Mouse (Mus musculus) CH12.LX (cell line): Measurements from ENCODE around the gene Slc2a3. TPM values are rescaled to one million over a fixed set of nuclear protein-coding genes. Genes with fewer than 3 reads are reported as not detected.

ENCODE experiments used
- DNase-seq: peaks from one replicate; pipeline ENCODE4 v3.0.0-alpha.2; 2013; ENCODE audit errors: extremely low read depth
- H3K27ac ChIP-seq: 2 replicates; pipeline ENCODE4 v1.5.1; 2012; ENCODE audit warnings: low read depth, mild to moderate bottlenecking, control low read depth, moderate library complexity; ENCODE audit not compliant: insufficient read depth
- H3K27me3 ChIP-seq: replicated peaks from 2 replicates; pipeline ENCODE3; 2012; ENCODE audit warnings: inconsistent platforms
- H3K36me3 ChIP-seq, 2 experiments: replicated peaks in 1 of 2; 2 replicates each; pipeline versions ENCODE3 to v1.6.1; 2012; ENCODE audit warnings: inconsistent platforms in 1 of 2, low read length in 1 of 2, mild to moderate bottlenecking in 1 of 2, mixed read lengths in 1 of 2, moderate library complexity in 1 of 2; ENCODE audit not compliant: control insufficient read depth in 1 of 2, insufficient read depth in 1 of 2
- H3K4me1 ChIP-seq, 2 experiments: 2 replicates each; pipeline ENCODE4 v1.6.1; 2012; ENCODE audit warnings: inconsistent platforms in 1 of 2, moderate library complexity in 1 of 2; ENCODE audit not compliant: insufficient read depth in 2 of 2, control insufficient read depth in 1 of 2
- H3K4me2 ChIP-seq: 2 replicates; pipeline ENCODE4 v1.6.1; 2012; ENCODE audit warnings: low read depth, mild to moderate bottlenecking, control low read depth; ENCODE audit not compliant: poor library complexity, insufficient read depth, severe bottlenecking
- H3K4me3 ChIP-seq, 3 experiments: fragments of 150-350 bp in 1 of 3; sonication (generic) in 1 of 3; replicated peaks in 1 of 3; 2 replicates each; pipeline versions ENCODE3 to v1.5.1; 2011 to 2012; ENCODE audit warnings: low read depth in 2 of 3, low read length in 2 of 3, mild to moderate bottlenecking in 2 of 3, moderate library complexity in 2 of 3, control low read depth in 1 of 3, improper control_type of control experiment in 1 of 3, inconsistent platforms in 1 of 3, mixed read lengths in 1 of 3; ENCODE audit not compliant: poor library complexity in 1 of 3
- H3K79me2 ChIP-seq: replicated peaks from 2 replicates; pipeline ENCODE4 v1.6.1; 2012; ENCODE audit warnings: mild to moderate bottlenecking, moderate library complexity; ENCODE audit not compliant: control insufficient read depth, poor library complexity, insufficient read depth, severe bottlenecking; ENCODE audit errors: extremely low read depth
- H3K9ac ChIP-seq: 2 replicates; pipeline ENCODE4 v1.6.1; 2012; ENCODE audit warnings: low read depth, mild to moderate bottlenecking, control low read depth, moderate library complexity; ENCODE audit not compliant: insufficient read depth
- H3K9me3 ChIP-seq: replicated peaks from 2 replicates; pipeline ENCODE3; 2012; ENCODE audit warnings: low read length, inconsistent platforms, mixed read lengths
- E2F4 ChIP-seq: IDR thresholded peaks from 2 replicates; pipeline ENCODE4 v1.6.1; 2011; ENCODE audit warnings: low read depth, low read length, improper control_type of control experiment; ENCODE audit not compliant: insufficient replicate concordance
- ELF1 ChIP-seq: IDR thresholded peaks from 2 replicates; pipeline ENCODE4 v1.6.1; 2014; ENCODE audit warnings: low read depth, mild to moderate bottlenecking, inconsistent platforms, low read length, improper control_type of control experiment
- ETS1 ChIP-seq: conservative IDR thresholded peaks from 2 replicates; pipeline ENCODE4 v1.6.1; 2012; ENCODE audit warnings: low read depth, mild to moderate bottlenecking, inconsistent platforms, low read length, improper control_type of control experiment, moderate library complexity
- GABPA ChIP-seq: IDR thresholded peaks from 2 replicates; pipeline ENCODE4 v1.6.1; 2012; ENCODE audit warnings: low read depth, low read length, improper control_type of control experiment, inconsistent platforms; ENCODE audit not compliant: insufficient replicate concordance
- JUND ChIP-seq: conservative IDR thresholded peaks from 2 replicates; pipeline ENCODE4 v1.6.1; 2011; ENCODE audit warnings: low read depth, low read length, improper control_type of control experiment
- KAT2A ChIP-seq: IDR thresholded peaks from 2 replicates; pipeline ENCODE4 v1.6.1; 2012; ENCODE audit warnings: low read length, improper control_type of control experiment, inconsistent platforms; ENCODE audit not compliant: insufficient replicate concordance
- MAFK ChIP-seq: IDR thresholded peaks from 2 replicates; pipeline ENCODE4 v1.6.1; 2011; ENCODE audit warnings: low read length, improper control_type of control experiment; ENCODE audit not compliant: insufficient replicate concordance
- MXI1 ChIP-seq: IDR thresholded peaks from 2 replicates; pipeline ENCODE4 v1.6.1; 2011; ENCODE audit warnings: mild to moderate bottlenecking, low read depth, low read length, improper control_type of control experiment
- NRF1 ChIP-seq: IDR thresholded peaks from 2 replicates; pipeline ENCODE4 v1.6.1; 2014; ENCODE audit warnings: low read depth, mild to moderate bottlenecking, inconsistent platforms, low read length, improper control_type of control experiment, moderate library complexity
- PAX5 ChIP-seq: IDR thresholded peaks from 2 replicates; pipeline ENCODE4 v1.6.1; 2012; ENCODE audit warnings: low read length, inconsistent platforms, mixed read lengths
- POLR2A ChIP-seq: IDR thresholded peaks from 2 replicates; pipeline ENCODE4 v1.6.1; 2011; ENCODE audit warnings: low read depth, mild to moderate bottlenecking, improper control_type of control experiment, low read length
- POLR2AphosphoS2 ChIP-seq: IDR thresholded peaks from 2 replicates; pipeline ENCODE4 v1.6.1; 2011; ENCODE audit warnings: low read depth, low read length, improper control_type of control experiment
- RAD21 ChIP-seq: IDR thresholded peaks from 2 replicates; pipeline ENCODE4 v1.6.1; 2011; ENCODE audit warnings: low read depth, mild to moderate bottlenecking, low read length, improper control_type of control experiment, moderate library complexity
- RCOR1 ChIP-seq: conservative IDR thresholded peaks from 2 replicates; pipeline ENCODE4 v1.6.1; 2012; ENCODE audit warnings: low read depth, mild to moderate bottlenecking, inconsistent platforms, low read length, improper control_type of control experiment
- SMC3 ChIP-seq: IDR thresholded peaks from 2 replicates; pipeline ENCODE4 v1.6.1; 2011; ENCODE audit warnings: low read depth, low read length, improper control_type of control experiment
- UBTF ChIP-seq: IDR thresholded peaks from 2 replicates; pipeline ENCODE4 v1.6.1; 2012; ENCODE audit warnings: low read depth, mild to moderate bottlenecking, inconsistent platforms, low read length, improper control_type of control experiment, moderate library complexity
- USF1 ChIP-seq: IDR thresholded peaks from 2 replicates; pipeline ENCODE4 v1.6.1; 2014; ENCODE audit warnings: low read depth, mild to moderate bottlenecking, inconsistent platforms, low read length, improper control_type of control experiment
- USF2 ChIP-seq: conservative IDR thresholded peaks from 2 replicates; pipeline ENCODE4 v1.6.1; 2011; ENCODE audit warnings: low read depth, low read length, improper control_type of control experiment
- ZC3H11A ChIP-seq: IDR thresholded peaks from 2 replicates; pipeline ENCODE4 v1.6.1; 2012; ENCODE audit warnings: low read depth, mild to moderate bottlenecking, inconsistent platforms, low read length, improper control_type of control experiment
- ZKSCAN1 ChIP-seq: IDR thresholded peaks from 2 replicates; pipeline ENCODE4 v1.6.1; 2012; ENCODE audit warnings: low read depth, inconsistent platforms, low read length, improper control_type of control experiment, borderline replicate concordance
- ZNF384 ChIP-seq: IDR thresholded peaks from 2 replicates; pipeline ENCODE4 v1.6.1; 2012; ENCODE audit warnings: low read depth, low read length, improper control_type of control experiment, inconsistent platforms
- dilution Hi-C: fragments of 300-500 bp; cut with MboI; formaldehyde crosslinking; loops from 2 replicates; pipeline ENCODE4 v1.14.3; 2020; ENCODE audit warnings: low sequenced_read_pairs; ENCODE audit not compliant: extremely low pct_unique_long_range_greater_than_20kb, extremely low pct_ligation_motif_present
- in situ Hi-C: fragments of 300-500 bp; cut with MboI; formaldehyde crosslinking; loops from 3 replicates; pipeline ENCODE4 v1.14.3; 2019; ENCODE audit warnings: low sequenced_read_pairs, low pct_ligation_motif_present, low pct_unique_long_range_greater_than_20kb, mixed read lengths
- polyA plus RNA-seq: library from polyadenylated mRNA; unstranded; fragments of >175 nt; gene quantifications from 2 replicates; pipeline ENCODE4 v1.2.1, GENCODE M21; 2012; ENCODE audit warnings: low read depth; ENCODE audit not compliant: insufficient read length
- total RNA-seq, 2 experiments: library from RNA; depleted of rRNA; stranded (reverse); fragments of 300-350 nt in 1 of 2; fragments of >200 nt in 1 of 2; gene quantifications; 2 replicates each; pipeline ENCODE4 v1.2.3; 2012 to 2014

Gene Slc2a3
- total and polyA plus RNA-seq, 3 experiments = 28.8 to 38.3 (median 29.7) TPM

- DNase-seq = no peak
- Histone ChIP-seq H3K4me3 (no peak overlapping the region), H3K79me2 (no peaks in the 10 kb centered on the region; the same call in 1 of the 2 replicates), H3K36me3 (peaks cover 0 to 28% of the 10 kb centered on the region in 2 experiments), H3K9ac (no peak overlapping the region), H3K9me3 (no peaks in the 10 kb centered on the region), H3K4me2 (no peak overlapping the region), H3K27ac (no peak overlapping the region), H3K27me3 (no peaks in the 10 kb centered on the region), H3K4me1 (peaks cover 0 to 13% of the 10 kb centered on the region in 2 experiments; a peak in 2 of 4 replicates)
- in situ Hi-C loops (no loop called here), dilution Hi-C loops (no loop called here)
- TF ChIP-seq RCOR1 (no peak), MXI1 (no peak)
Observed at GRCm38 (mm10) chr6:122764446-122765297, 36.8 kb downstream of the Slc2a3 start.

DNA sequence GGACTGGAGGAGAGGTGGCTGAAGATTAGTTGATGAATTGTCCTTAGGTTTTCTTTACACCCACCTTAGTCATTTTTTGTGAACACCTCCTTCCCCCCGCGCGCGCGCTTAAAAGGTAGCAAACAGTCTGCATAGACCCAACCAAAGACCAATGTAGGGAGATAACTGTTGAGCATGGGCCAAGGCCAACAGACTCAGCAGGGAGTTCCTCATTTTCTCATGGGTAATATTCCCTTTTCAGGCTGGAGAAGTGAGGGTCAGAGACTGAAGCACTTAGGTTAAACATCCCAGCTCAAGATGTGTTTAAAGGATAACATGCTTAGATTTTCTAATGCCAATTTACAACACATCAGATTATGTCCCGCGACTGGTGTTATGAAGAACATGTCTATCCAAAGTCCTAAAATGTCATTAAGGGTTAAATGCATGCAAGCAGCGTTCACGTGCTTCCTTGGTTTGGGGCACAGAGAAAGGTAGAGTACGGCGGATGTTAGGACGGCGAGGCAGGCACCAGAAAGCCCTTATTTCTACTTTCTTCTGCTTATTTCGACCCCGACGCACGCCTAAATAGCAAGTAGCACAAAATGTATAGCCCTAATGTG, 37.5 kb downstream of the Slc2a3 start:
- Histone ChIP-seq H3K27me3 (no peaks in the 10 kb centered on the region), H3K4me3 (no peak overlapping the region), H3K9ac (no peak overlapping the region), H3K36me3 (peaks cover 0 to 26% of the 10 kb centered on the region in 2 experiments), H3K4me2 (no peak overlapping the region), H3K27ac (no peak overlapping the region), H3K79me2 (no peaks in the 10 kb centered on the region; the same call in 1 of the 2 replicates), H3K9me3 (no peaks in the 10 kb centered on the region), H3K4me1 (peaks cover 0 to 13% of the 10 kb centered on the region in 2 experiments; a peak in 2 of 4 replicates)
- TF ChIP-seq ELF1 (no peak), USF2 (no peak), KAT2A (no peak), ZKSCAN1 (no peak), UBTF (no peak)
- dilution Hi-C loops = no loop called here
- DNase-seq = no peak
- in situ Hi-C loops = no loop called here

DNA sequence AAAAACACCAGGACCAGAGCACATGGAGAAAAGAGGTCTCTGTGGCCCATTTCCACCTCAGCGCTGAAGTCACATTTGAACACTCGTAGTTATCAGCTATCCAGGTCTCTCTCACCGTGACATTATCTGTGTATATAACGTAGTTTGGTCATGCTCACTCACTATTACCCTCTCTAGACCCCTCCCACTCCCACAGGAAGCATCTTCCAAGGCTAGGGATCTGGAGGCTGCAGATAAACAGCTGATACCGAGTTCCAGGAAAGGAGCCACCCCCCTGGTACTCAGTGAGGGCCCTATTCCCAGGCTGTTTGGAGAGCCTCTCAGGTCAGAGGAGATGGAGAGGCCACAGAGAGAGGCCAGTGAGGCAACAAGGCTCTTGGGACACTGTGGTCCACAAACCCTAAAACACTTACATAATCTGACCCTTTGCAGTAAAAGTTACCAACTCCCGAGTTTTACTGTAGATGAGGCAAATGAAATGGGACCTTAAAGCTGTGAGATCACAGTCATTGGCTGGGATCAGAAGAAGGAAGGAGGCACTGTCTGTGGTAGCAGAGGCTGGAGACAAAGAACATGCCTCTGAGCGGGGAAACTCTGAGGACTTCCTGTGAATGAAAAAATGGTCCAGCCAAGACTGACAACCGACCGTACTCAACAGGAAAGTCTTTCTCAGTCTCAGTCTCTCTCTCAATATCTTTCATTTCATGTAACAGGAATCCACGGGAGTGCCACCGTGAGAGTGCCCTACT, 38.3 kb downstream of the Slc2a3 start:
- in situ Hi-C loops = no loop called here
- Histone ChIP-seq H3K9ac (no peak overlapping the region), H3K79me2 (no peaks in the 10 kb centered on the region; the same call in 1 of the 2 replicates), H3K4me2 (no peak overlapping the region), H3K4me1 (peaks cover 4 to 19% of the 10 kb centered on the region in 2 experiments), H3K36me3 (peaks cover 0 to 25% of the 10 kb centered on the region in 2 experiments), H3K4me3 (no peak overlapping the region), H3K9me3 (no peaks in the 10 kb centered on the region), H3K27me3 (no peaks in the 10 kb centered on the region), H3K27ac (no peak overlapping the region)
- no peak for DNase-seq
- dilution Hi-C loops = no loop called here
- TF ChIP-seq UBTF (no peak), POLR2AphosphoS2 (no peak), ZNF384 (no peak), SMC3 (no peak), RCOR1 (no peak), USF2 (no peak), POLR2A (no peak), ETS1 (no peak), MAFK (no peak), E2F4 (no peak), NRF1 (no peak), ZC3H11A (no peak), RAD21 (no peak), MXI1 (no peak), PAX5 (no peak), GABPA (no peak), JUND (no peak), USF1 (no peak)
